Mouse (Mus musculus) erythroblast, embryonic 14.5 days (primary cell): ENCODE measurements around the gene Rassf9. TPM values are rescaled to one million over a fixed set of nuclear protein-coding genes. Genes with fewer than 3 reads are reported as not detected.

Experiments
- H3K27me3 ChIP-seq: 2 replicates; pipeline ENCODE4 v1.6.1; 2012; ENCODE audit warnings: inconsistent platforms; ENCODE audit not compliant: control insufficient read depth
- H3K36me3 ChIP-seq: 2 replicates; pipeline ENCODE4 v1.6.1; 2012; ENCODE audit warnings: mild to moderate bottlenecking, inconsistent platforms; ENCODE audit not compliant: control insufficient read depth
- H3K4me1 ChIP-seq: 2 replicates; pipeline ENCODE4 v1.6.1; 2012; ENCODE audit warnings: inconsistent platforms; ENCODE audit not compliant: control insufficient read depth
- H3K4me3 ChIP-seq: replicated peaks from 2 replicates; pipeline ENCODE3; 2012; ENCODE audit warnings: moderate library complexity, mild to moderate bottlenecking, inconsistent platforms
- H3K9me3 ChIP-seq: 2 replicates; pipeline ENCODE4 v1.6.1; 2012; ENCODE audit warnings: low read length, inconsistent platforms, mixed read lengths; ENCODE audit not compliant: control insufficient read depth
- GATA1 ChIP-seq: IDR thresholded peaks from 2 replicates; pipeline ENCODE4 v1.6.1; 2012; ENCODE audit warnings: low read length, inconsistent platforms, mixed read lengths
- TAL1 ChIP-seq: IDR thresholded peaks from 3 replicates; pipeline ENCODE4 v1.6.1; 2012; ENCODE audit warnings: low read length, inconsistent platforms, mixed read lengths
- polyA plus RNA-seq: library from polyadenylated mRNA; stranded (reverse); fragments of >175 nt; gene quantifications from 2 replicates; pipeline ENCODE4 v1.2.3, GENCODE M21; 2012

The Rassf9 gene
- not detected in 2 replicates for polyA plus RNA-seq

GRCm38 (mm10) chr10:102511807-102512461 is at the start of gene Rassf9:
Rassf9 (plus strand) TSS chr10:102512222.
- TF ChIP-seq GATA1 (no peak), TAL1 (no peak)
- Histone ChIP-seq H3K27me3 (no peaks in the 10 kb centered on the region), H3K4me3 (no peak within 1 kb of the TSS), H3K36me3 (no peaks in the 10 kb centered on the region), H3K9me3 (no peaks in the 10 kb centered on the region), H3K4me1 (no peaks in the 10 kb centered on the region)

- Histone ChIP-seq H3K4me3 (no peak overlapping the region), H3K9me3 (no peaks in the 10 kb centered on the region)
- TF ChIP-seq TAL1: no peak
- no peak for TF ChIP-seq GATA1
These were observed 42.6 kb upstream of the Rassf9 start for GRCm38 (mm10) chr10:102469412-102469811.

GRCm38 (mm10) chr10:102490386-102490785 is 21.6 kb upstream of the Rassf9 start, which contains the start of gene Nts:
Nts (minus strand) TSS chr10:102490486.
- Histone ChIP-seq H3K9me3 (no peaks in the 10 kb centered on the region), H3K4me1 (no peaks in the 10 kb centered on the region), H3K4me3 (no peak within 1 kb of the TSS), H3K27me3 (no peaks in the 10 kb centered on the region), H3K36me3 (no peaks in the 10 kb centered on the region)
- TF ChIP-seq GATA1 (no peak), TAL1 (no peak)

More at GRCm38 (mm10) chr10:102469412-102469811, 42.6 kb upstream of the Rassf9 start:
- Histone ChIP-seq H3K27me3 (no peaks in the 10 kb centered on the region), H3K4me1 (no peaks in the 10 kb centered on the region), H3K36me3 (no peaks in the 10 kb centered on the region)

GRCm38 (mm10) chr10:102491792-102492191 is 20.2 kb upstream of the Rassf9 start:
- TF ChIP-seq TAL1 (no peak), GATA1 (no peak)
- H3K4me3 ChIP-seq: no peak overlapping the region
- H3K9me3 ChIP-seq: no peaks in the 10 kb centered on the region
- H3K4me1 ChIP-seq: no peaks in the 10 kb centered on the region
- no peaks in the 10 kb centered on the region for H3K36me3 ChIP-seq
- no peaks in the 10 kb centered on the region for H3K27me3 ChIP-seq

GRCm38 (mm10) chr10:102498754-102499153 is 13.3 kb upstream of the Rassf9 start:
- Histone ChIP-seq H3K9me3 (no peaks in the 10 kb centered on the region), H3K4me3 (no peak overlapping the region), H3K36me3 (no peaks in the 10 kb centered on the region), H3K4me1 (no peaks in the 10 kb centered on the region), H3K27me3 (no peaks in the 10 kb centered on the region)
- TF ChIP-seq GATA1 (no peak), TAL1 (no peak)

- Histone ChIP-seq H3K4me1 (no peaks in the 10 kb centered on the region), H3K4me3 (no peak overlapping the region), H3K27me3 (no peaks in the 10 kb centered on the region), H3K36me3 (no peaks in the 10 kb centered on the region), H3K9me3 (no peaks in the 10 kb centered on the region; the same call in 1 of the 2 replicates)
- TF ChIP-seq TAL1 (no peak), GATA1 (no peak)
These were observed 4.6 kb upstream of the Rassf9 start for GRCm38 (mm10) chr10:102507386-102507785.

GRCm38 (mm10) chr10:102511461-102511806 is 588 bp upstream of the Rassf9 start:
- no peaks in the 10 kb centered on the region for H3K4me1 ChIP-seq
- H3K27me3 ChIP-seq: no peaks in the 10 kb centered on the region
- H3K36me3 ChIP-seq: no peaks in the 10 kb centered on the region
- no peaks in the 10 kb centered on the region for H3K9me3 ChIP-seq
- TF ChIP-seq TAL1 (no peak), GATA1 (no peak)
- no peak overlapping the region for H3K4me3 ChIP-seq

GRCm38 (mm10) chr10:102514159-102514558 is 2.1 kb downstream of the Rassf9 start:
- TF ChIP-seq GATA1: no peak
- no peak for TF ChIP-seq TAL1
- H3K9me3 ChIP-seq: no peaks in the 10 kb centered on the region
- no peaks in the 10 kb centered on the region for H3K36me3 ChIP-seq
- no peaks in the 10 kb centered on the region for H3K27me3 ChIP-seq
- no peaks in the 10 kb centered on the region for H3K4me1 ChIP-seq
- no peak overlapping the region for H3K4me3 ChIP-seq

GRCm38 (mm10) chr10:102527901-102528300 is 15.9 kb downstream of the Rassf9 start:
- Histone ChIP-seq H3K9me3 (no peaks in the 10 kb centered on the region), H3K4me1 (no peaks in the 10 kb centered on the region), H3K27me3 (no peaks in the 10 kb centered on the region), H3K4me3 (no peak overlapping the region), H3K36me3 (no peaks in the 10 kb centered on the region)
- no peak for TF ChIP-seq TAL1
- no peak for TF ChIP-seq GATA1

GRCm38 (mm10) chr10:102553941-102554340 is 41.9 kb downstream of the Rassf9 start:
- Histone ChIP-seq H3K4me1 (no peaks in the 10 kb centered on the region), H3K9me3 (no peaks in the 10 kb centered on the region), H3K4me3 (no peak overlapping the region), H3K36me3 (no peaks in the 10 kb centered on the region), H3K27me3 (no peaks in the 10 kb centered on the region)
- TF ChIP-seq GATA1 (no peak), TAL1 (no peak)
